Mouse (Mus musculus) small intestine, adult 2 months (tissue): ENCODE measurements around the gene Hcn1.

Experiments used
- CTCF ChIP-seq: fragments of 200-500 bp; IDR thresholded peaks from 2 replicates; pipeline ENCODE4 v1.5.1; 2012; ENCODE audit warnings: low read depth, mild to moderate bottlenecking, control low read depth, inconsistent platforms, low read length, moderate library complexity, mixed read lengths; ENCODE audit not compliant: insufficient replicate concordance, insufficient read length; ENCODE audit errors: extremely low read depth
- POLR2A ChIP-seq: fragments of 200-500 bp; IDR thresholded peaks from 2 replicates; pipeline ENCODE4 v1.6.1; 2012; ENCODE audit warnings: low read depth, mild to moderate bottlenecking, control low read depth, inconsistent platforms, low read length, moderate library complexity

DNA sequence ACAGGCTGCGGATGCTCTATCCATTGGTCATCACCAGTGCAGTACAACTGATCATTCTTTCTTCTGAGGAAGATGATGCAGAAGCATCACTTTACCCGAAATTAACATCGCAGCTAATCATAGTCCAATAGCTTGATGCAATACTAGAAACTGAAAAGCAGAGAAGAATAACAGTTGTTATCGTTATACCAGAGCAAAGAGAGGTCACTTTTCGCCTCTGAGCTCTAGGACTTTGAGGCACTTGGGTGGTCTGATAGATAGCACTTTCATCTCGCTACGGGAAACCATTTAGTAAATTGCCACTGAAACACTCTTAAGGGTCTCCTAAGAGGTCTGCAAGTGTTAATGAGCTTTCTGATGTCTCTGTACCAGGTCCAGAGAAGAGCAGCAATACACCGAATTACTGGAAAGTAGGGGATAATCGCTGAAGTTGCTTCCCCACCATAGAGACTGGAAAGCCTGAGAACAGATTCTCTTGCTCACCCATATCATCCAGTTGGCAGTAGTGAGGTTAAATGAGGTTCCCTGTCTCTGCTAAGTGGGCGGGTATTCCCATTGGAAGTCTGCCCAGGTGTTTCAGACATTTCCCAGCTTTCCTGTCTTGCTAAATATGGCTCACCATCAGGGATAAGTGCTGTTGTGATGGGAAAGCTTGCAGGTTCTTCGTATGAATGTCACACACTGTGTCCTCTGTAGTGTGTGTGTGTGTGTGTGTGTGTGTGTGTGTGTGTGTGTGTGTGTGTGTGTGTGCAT, 105.0 kb downstream of the Hcn1 start:
- TF ChIP-seq POLR2A (no peak), CTCF (no peak)
